Mouse (Mus musculus) liver, embryonic 14.5 days (tissue): ENCODE measurements around the gene Khsrp. TPM values are rescaled to one million over a fixed set of nuclear protein-coding genes. Genes with fewer than 3 reads are reported as not detected.

Experiments used
- ATAC-seq: fragments of 200-750 bp; cut with Nextera tagmentation; 2 replicates; pipeline ENCODE4 v1.8.0; 2017; ENCODE audit warnings: moderate number of reproducible peaks, mild to moderate bottlenecking, moderate library complexity; ENCODE audit not compliant: insufficient read depth
- DNase-seq, 3 experiments: peaks; one replicate each; pipeline ENCODE4 v3.0.0-alpha.2; 2012 to 2013; ENCODE audit warnings: low read depth in 3 of 3, low spot score in 3 of 3
- H3K27ac ChIP-seq: fragments of 300-500 bp; sonication (generic); 2 replicates; pipeline ENCODE4 v1.5.1; 2014; ENCODE audit warnings: moderate library complexity, mild to moderate bottlenecking, control low read depth, inconsistent platforms
- H3K27me3 ChIP-seq: fragments of 300-500 bp; sonication (generic); 2 replicates; pipeline ENCODE4 v1.6.1; 2014; ENCODE audit warnings: mild to moderate bottlenecking, low read length, moderate library complexity; ENCODE audit not compliant: control insufficient read depth, insufficient read depth
- H3K36me3 ChIP-seq: fragments of 300-500 bp; sonication (generic); replicated peaks from 2 replicates; pipeline ENCODE4 v1.6.1; 2014; ENCODE audit warnings: low read depth; ENCODE audit not compliant: control insufficient read depth, insufficient read depth
- H3K4me1 ChIP-seq, 2 experiments: fragments of 200-500 bp in 1 of 2; fragments of 300-500 bp in 1 of 2; sonication (generic) in 1 of 2; replicated peaks; 2 replicates each; pipeline ENCODE4 v1.6.1; 2012 to 2014; ENCODE audit warnings: antibody characterized with exemption in 1 of 2, inconsistent platforms in 1 of 2, low read length in 1 of 2; ENCODE audit not compliant: control insufficient read depth in 2 of 2, insufficient read depth in 2 of 2
- H3K4me2 ChIP-seq: fragments of 300-500 bp; sonication (generic); 2 replicates; pipeline ENCODE4 v1.6.1; 2014; ENCODE audit warnings: low read depth, mild to moderate bottlenecking, control low read depth, moderate library complexity
- H3K4me3 ChIP-seq, 2 experiments: fragments of 200-500 bp in 1 of 2; fragments of 300-500 bp in 1 of 2; sonication (generic) in 1 of 2; 2 replicates each; pipeline ENCODE4 v1.5.1; 2012 to 2014; ENCODE audit warnings: low read depth in 2 of 2, low read length in 2 of 2, mild to moderate bottlenecking in 2 of 2, control low read depth in 1 of 2, inconsistent platforms in 1 of 2, moderate library complexity in 1 of 2; ENCODE audit not compliant: insufficient read depth in 1 of 2
- H3K9ac ChIP-seq: fragments of 300-500 bp; sonication (generic); replicated peaks from 2 replicates; pipeline ENCODE4 v1.6.1; 2014; ENCODE audit warnings: mild to moderate bottlenecking, control low read depth, moderate library complexity
- H3K9me3 ChIP-seq: fragments of 300-500 bp; sonication (generic); 2 replicates; pipeline ENCODE4 v1.6.1; 2016; ENCODE audit warnings: low read length, mixed read lengths; ENCODE audit not compliant: control insufficient read depth
- CTCF ChIP-seq: IDR thresholded peaks from 2 replicates; pipeline ENCODE4 v1.5.1; 2016; ENCODE audit warnings: antibody characterized with exemption, low read depth, control low read depth
- EP300 ChIP-seq: IDR thresholded peaks from 2 replicates; pipeline ENCODE4 v1.6.1; 2016; ENCODE audit warnings: antibody characterized with exemption, low read depth
- WGBS: fragments of 180-500 bp; shearing (Covaris S2); extraction: QIAGEN DNeasy Blood & Tissue Kit; methylation state at CpG from one replicate; pipeline ENCODE4 v1.1.7; 2014; ENCODE audit not compliant: insufficient replicate concordance; 5-methylcytosine and 5-hydroxymethylcytosine counted together
- polyA plus RNA-seq, 2 experiments: library from polyadenylated mRNA; depleted of rRNA in 1 of 2; stranded (reverse) in 1 of 2; unstranded in 1 of 2; fragments of >200 nt; fragmentation: Nextera tagmentation in 1 of 2; extraction: Ambion mirVana in 1 of 2; gene quantifications; 2 replicates each; pipeline versions ENCODE4 v1.2.1 to v1.2.3; 2012 to 2014

Gene Khsrp
- polyA plus RNA-seq, 2 experiments = 24.1 to 33.6 TPM

DNA sequence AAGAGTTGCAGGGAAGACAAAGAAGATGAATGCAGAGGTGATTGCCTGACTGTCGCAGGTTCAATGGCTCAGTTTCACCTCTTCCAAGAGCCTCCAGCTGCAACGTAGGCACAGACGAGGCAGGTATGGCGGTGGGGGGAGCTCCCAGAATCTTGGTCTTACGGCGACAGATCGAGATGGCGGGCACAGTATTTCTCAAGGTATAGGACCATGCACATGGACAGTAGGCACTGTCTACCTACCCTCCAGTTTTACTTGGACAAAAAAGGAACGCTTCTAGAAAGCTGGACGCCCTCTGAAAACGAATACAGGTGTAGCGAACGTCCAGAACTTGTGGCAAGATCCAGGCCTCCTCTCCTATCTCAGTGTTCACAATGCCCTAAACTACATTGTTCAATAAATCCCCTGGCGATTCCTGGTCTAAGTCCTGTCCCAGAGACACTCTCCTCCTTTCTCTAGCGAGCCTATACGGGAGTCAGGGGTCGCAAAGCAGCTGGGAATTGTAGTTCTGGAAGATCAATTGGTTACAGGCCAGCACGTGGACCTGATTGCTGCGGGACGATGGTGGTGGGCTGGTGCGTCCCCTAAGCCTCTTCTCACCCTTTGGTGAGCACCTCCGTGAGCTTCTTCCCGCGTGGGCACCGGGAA lies 41.7 kb downstream of the Khsrp start:
- WGBS = 3% methylated on average over 25 of the region's 25 CpGs
- peak overlapping the region; percentile 73 to 74 for H3K4me3 ChIP-seq
- ATAC-seq (peak; percentile 84), DNase-seq (peak; percentile 59 to 74 (median 61))
- H3K27me3 ChIP-seq = no peaks in the 10 kb centered on the region
- peak overlapping the region; percentile 68 for H3K9ac ChIP-seq
- TF ChIP-seq EP300 (no peak), CTCF (no peak)
- peak overlapping the region; percentile 57 for H3K27ac ChIP-seq
- peak overlapping the region; percentile 94 for H3K4me2 ChIP-seq
- H3K9me3 ChIP-seq = no peaks in the 10 kb centered on the region
- H3K36me3 ChIP-seq = peaks cover 5% of the 10 kb centered on the region
- H3K4me1 ChIP-seq = peaks cover 5 to 6% of the 10 kb centered on the region in 2 experiments; a peak in 3 of 4 replicates

DNA sequence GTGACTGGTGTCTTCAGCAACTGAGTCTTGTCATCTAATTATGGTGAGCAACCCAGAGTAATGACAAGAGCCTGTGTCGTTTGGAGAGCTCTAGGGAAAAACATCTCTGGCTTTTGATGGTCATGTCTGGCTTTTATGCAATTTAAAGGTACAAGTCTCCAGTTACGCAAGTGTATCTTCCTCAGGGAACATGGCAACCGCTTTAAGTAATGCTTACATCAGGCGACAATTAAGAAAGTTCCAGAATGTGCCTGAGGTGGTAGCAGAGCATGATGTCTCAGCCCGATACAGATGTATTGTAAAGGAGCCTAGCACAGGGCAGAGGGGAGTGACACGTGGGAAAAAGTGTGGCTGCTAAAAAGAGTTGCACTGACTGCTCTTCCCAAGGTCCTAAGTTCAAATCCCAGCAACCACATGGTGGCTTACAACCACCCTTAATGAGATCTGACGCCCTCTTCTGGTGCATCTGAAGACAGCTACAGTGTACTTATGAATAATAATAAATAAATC lies 42.3 kb downstream of the Khsrp start:
- DNase-seq (no peak), ATAC-seq (no peak)
- TF ChIP-seq EP300 (no peak), CTCF (peak; percentile 23; the same call in 1 of the 2 replicates)
- Histone ChIP-seq H3K9ac (peak overlapping the region; percentile 68), H3K4me3 (peak overlapping the region in 1 of 2 experiments; percentile 74; a peak in 2 of 4 replicates), H3K27me3 (no peaks in the 10 kb centered on the region), H3K36me3 (peaks cover 5% of the 10 kb centered on the region), H3K27ac (no peak overlapping the region), H3K4me2 (peak overlapping the region; percentile 94), H3K9me3 (no peaks in the 10 kb centered on the region), H3K4me1 (peaks cover 5 to 6% of the 10 kb centered on the region in 2 experiments; a peak in 3 of 4 replicates)
- WGBS = 67% methylated on average over 7 of the region's 7 CpGs

DNA sequence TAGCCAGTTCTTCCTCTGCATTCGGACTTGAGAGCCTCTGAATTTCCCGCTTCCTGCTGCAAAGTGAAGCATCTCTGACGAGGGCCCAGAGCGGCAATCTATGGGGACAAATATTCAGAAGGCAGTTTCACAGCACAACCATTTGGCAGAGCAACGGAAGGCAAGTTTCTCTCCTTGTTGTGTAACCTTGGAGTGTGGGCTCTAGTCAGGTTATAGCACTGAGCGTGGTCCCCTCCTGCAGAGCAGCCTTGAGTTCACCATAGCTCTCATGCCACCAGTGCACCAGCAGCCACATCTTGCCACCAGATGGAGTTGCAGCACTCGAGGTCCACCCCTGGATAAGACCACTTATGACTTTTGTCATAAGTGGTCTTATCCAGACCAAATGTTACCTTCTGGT lies 42.9 kb downstream of the Khsrp start:
- Histone ChIP-seq H3K36me3 (no peaks in the 10 kb centered on the region; the same call in none of the 2 replicates), H3K4me3 (no peak overlapping the region), H3K4me2 (no peak overlapping the region), H3K4me1 (peaks cover 5 to 6% of the 10 kb centered on the region in 2 experiments; a peak in 3 of 4 replicates), H3K9me3 (no peaks in the 10 kb centered on the region), H3K9ac (no peak overlapping the region), H3K27me3 (no peaks in the 10 kb centered on the region), H3K27ac (no peak overlapping the region)
- TF ChIP-seq EP300 (no peak), CTCF (peak; percentile 39)
- ATAC-seq (no peak), DNase-seq (no peak)
- 74% methylated on average over 7 of the region's 7 CpGs for WGBS

DNA sequence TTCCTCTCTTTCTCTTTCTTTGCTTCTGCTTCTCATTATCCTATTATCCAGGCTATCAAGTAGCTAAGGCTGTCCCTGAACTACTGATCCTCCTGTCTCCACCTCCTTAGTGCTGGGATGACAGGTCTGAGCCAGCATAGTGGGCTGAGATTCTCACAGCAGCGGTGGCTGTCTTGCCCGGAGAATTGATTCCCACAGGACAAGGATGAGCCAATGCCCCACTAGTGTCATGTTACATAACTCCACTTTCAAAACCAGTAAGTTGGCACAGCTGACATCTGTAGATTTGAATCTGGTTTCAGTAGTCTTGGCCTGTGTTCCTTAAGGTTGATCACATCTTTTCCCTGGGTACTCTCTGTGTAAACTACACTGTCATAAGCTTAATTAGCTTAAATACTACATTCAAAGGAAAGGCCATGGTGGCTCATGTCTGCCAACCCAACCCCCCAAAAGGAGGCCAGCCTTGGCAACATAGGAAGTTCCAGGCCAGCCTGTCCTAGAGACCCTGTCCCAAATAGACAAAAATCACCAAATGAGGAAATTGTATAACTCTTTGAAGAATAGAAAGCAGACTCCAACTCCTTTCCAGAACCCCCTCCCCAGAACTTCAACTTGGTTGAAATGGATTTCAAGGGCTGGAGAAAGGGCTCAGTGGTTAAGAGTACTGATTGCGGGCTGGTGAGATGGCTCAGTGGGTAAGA lies 45.1 kb downstream of the Khsrp start:
- WGBS = 81% methylated on average over 3 of the region's 3 CpGs
- no peaks in the 10 kb centered on the region for H3K36me3 ChIP-seq
- no peak overlapping the region for H3K9ac ChIP-seq
- H3K4me3 ChIP-seq = no peak overlapping the region
- H3K4me1 ChIP-seq = peaks cover 5 to 6% of the 10 kb centered on the region in 2 experiments; a peak in 3 of 4 replicates
- no peaks in the 10 kb centered on the region for H3K27me3 ChIP-seq
- H3K27ac ChIP-seq = no peak overlapping the region
- ATAC-seq (no peak), DNase-seq (no peak)
- no peak for TF ChIP-seq CTCF
- no peak for TF ChIP-seq EP300
- no peaks in the 10 kb centered on the region for H3K9me3 ChIP-seq
- H3K4me2 ChIP-seq = no peak overlapping the region

DNA sequence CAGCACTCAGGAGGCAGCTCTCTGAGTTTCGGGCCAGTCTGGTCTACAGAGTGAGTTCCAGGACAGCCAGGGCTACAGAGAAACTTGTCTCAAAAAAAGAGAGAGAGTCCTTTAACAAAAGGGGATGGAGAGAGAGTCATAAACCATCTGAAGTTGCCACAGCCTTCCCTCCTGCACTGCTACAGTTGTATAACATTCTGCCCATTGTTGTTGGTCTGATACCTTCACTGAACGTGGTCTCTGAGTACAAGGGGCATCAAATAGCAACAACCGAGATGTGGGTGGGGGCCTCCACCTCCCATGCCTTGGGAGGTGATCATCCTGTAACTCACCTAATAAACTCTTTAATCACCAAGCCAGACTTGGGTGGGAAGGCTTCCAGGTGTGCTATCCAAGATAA lies 45.7 kb downstream of the Khsrp start:
- ATAC-seq (no peak), DNase-seq (no peak)
- Histone ChIP-seq H3K4me1 (0 out of 4 replicates have a peak, but pooled peaks cover 0 to 2% of the 10 kb centered on the region in 2 experiments), H3K27me3 (no peaks in the 10 kb centered on the region), H3K27ac (no peak overlapping the region), H3K36me3 (no peaks in the 10 kb centered on the region), H3K4me2 (no peak overlapping the region), H3K9ac (no peak overlapping the region), H3K4me3 (no peak overlapping the region), H3K9me3 (no peaks in the 10 kb centered on the region)
- TF ChIP-seq CTCF (no peak), EP300 (no peak)
- WGBS = 46% methylated on average over 3 of the region's 3 CpGs
